Mouse (Mus musculus): ENCODE measurements at regions not wholly inside any gene's neighbourhood (a gene's known extent, or its start where the extent isn't known, plus 50 kb on each side); places are given as distances from the start of the nearest gene placed in this dataset.
A peak's percentile ranks its signal among the peaks of the same experiment; 100 is the strongest.

DNA sequence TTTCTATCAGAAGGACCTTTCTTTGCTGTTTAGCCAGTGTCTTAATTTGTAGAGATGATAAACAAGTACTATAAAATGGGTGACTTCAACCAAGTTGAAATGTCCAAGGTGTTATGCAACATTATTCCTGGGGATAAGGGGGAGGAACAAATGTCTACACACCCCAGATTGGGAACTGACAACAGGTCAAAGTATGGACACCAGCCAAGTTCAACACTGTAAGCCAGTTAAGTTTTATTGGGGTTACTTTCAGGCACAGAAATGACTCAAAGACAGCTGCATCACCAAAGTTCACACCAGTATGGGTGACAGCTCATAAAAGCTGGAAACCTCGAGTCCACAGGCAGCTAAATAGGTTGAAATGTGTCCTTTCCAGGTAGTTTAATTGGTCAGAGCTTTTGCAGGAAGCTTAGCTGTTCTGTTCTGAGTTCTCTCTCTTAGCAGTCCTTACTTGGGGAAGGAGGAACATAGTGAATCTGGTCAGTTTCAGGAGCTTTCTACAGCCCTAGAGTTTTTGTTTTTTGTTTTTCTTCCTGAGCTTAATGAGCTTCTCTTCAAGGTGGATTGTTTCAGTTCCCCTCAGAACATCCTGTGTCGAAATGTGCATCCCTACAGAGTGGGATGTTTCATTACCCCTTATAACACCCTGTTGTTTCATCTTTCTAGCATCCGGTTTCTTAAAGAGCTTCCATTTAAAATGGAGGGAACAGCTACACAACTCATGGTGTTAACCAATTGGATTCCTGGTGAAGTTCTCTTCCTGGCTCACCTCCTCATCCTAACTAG, 279.2 kb upstream of the Cdyl start:
- DNase-seq (ENCODE audit: extremely low spot score, low read depth, low spot score) = no peak

DNA sequence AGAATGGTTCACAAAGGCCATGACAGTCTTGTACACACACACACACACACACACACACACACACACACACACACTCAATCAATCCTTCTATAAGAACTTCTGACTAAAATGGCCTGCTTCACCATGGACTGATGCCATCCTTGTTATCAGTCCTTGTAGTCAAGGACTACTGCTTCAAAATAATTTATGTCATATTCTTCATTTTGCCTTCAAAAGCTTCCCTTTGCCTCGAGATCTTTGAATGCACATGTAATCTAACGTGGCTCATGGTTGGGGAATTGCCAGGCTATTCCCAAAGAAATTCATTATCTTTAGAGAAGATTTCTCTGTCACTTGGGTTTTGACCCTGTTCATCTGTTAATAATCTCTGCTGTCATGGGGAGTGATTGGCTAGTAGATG, 278.0 kb upstream of the Cdyl start:
- no peak for DNase-seq (ENCODE audit: extremely low spot score, low read depth, low spot score)

- DNase-seq (ENCODE audit: extremely low spot score, low read depth, low spot score) = no peak
Observed at GRCm38 (mm10) chr13:35383000-35383623, 276.5 kb upstream of the Cdyl start.

DNA sequence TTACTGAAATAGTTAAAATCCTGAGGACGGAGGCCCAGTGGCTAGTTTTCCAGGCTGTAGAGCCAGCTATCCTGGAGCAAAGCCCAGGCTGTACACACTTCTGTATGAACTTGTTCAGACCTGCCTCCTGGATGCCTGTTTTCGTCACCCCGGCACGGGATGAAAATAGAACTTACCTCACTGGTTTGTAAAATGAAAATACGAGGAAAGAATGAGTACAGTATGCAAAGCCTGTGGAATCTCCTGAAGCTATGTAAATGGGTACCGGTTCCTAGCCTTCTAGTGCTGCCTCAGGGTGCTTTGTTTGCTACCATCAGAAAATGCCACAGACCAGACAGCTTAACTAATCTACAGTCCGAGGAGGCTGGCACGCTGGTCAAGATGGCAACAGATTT, 276.0 kb upstream of the Cdyl start:
- no peak for DNase-seq (ENCODE audit: extremely low spot score, low read depth, low spot score)

DNA sequence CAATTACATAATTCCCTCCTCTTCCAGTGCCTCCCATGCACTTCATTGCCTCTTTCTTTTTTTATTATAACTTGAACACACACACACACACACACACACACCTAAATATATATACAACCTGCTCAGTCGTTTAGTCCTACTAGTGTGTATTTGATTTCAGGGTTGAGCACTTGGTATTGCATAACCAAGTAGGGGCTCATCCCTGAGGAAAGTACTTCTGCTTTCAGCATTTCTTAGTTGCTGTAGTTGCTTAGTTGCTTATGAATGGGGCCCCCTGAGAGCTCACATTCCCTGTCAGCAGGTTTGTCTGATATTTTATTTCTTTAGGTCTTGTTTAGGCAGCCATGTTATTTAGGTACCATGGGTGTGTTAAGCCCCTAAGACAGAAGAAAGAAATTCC, 271.3 kb upstream of the Cdyl start:
- no peak for DNase-seq (ENCODE audit: extremely low spot score, low read depth, low spot score)

- DNase-seq (ENCODE audit: extremely low spot score, low read depth, low spot score) = no peak
Observed at GRCm38 (mm10) chr13:35389781-35390525, 269.7 kb upstream of the Cdyl start.

- no peak for DNase-seq (ENCODE audit: extremely low spot score, low read depth, low spot score)
Observed at GRCm38 (mm10) chr13:35390526-35390880, 269.1 kb upstream of the Cdyl start.

DNA sequence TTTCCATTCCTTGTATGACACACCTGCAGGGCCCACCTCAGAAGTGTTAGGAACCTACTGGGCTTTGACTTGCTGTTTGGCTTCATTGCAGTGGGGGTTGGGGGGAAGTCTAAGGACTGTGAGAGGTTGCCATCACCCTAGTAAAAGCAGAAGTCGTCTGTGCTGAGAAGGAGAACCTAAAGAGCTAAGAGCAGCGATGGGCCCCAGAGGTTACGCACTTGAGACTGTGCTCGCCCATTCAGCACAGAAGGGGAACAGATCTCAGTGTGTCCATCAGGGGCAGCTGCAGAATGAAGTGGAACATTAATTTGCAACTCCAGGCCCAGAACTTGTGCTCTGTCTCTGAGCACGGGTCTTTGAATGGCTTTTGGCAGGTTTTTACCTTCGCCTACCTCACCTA, 267.5 kb upstream of the Cdyl start:
- DNase-seq (ENCODE audit: extremely low spot score, low read depth, low spot score) = no peak

- no peak for DNase-seq (ENCODE audit: extremely low spot score, low read depth, low spot score)
Observed at GRCm38 (mm10) chr13:35395192-35395591, 264.4 kb upstream of the Cdyl start.

DNA sequence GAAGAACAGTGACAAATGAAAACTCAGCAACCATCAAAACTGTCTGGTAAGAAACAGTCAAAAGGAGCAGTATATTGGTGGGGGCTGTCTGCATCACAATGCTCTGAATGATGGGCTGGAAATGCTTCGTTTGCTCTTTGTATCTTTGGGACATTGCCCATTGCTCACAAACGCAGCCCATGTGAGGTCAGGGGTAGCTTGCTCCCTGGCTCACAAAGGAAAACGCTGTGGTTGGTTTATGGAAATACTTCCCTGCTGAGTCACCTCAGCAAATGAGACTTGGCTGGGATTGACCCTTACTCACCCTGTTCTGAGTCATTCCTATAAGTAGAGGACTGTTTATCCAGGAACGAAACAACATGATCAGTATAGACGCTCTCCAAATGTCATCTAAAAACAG, 264.0 kb upstream of the Cdyl start:
- DNase-seq (ENCODE audit: extremely low spot score, low read depth, low spot score) = no peak

- no peak for DNase-seq (ENCODE audit: extremely low spot score, low read depth, low spot score)
Observed at GRCm38 (mm10) chr13:35397166-35397565, 262.5 kb upstream of the Cdyl start.

DNA sequence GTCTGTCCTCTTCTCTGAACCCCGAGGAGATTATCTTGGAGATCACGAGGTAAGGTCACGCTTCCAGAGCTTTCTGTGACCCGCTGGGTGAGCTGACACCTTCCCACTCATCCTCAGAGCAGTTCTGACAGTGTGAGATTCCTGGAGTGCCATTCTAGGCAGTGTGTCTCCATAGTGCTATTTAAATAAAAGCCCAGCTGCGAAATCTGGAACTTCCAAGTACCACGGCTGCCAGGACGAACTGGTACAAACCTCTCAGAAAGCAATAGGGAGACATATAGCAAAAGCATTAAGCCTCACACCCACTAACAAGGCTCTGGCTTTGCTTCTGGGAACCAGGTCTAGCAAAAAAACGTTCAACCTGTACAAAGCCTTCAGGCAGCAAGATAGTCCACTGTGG, 261.4 kb upstream of the Cdyl start:
- no peak for DNase-seq (ENCODE audit: extremely low spot score, low read depth, low spot score)

- no peak for DNase-seq (ENCODE audit: extremely low spot score, low read depth, low spot score)
Observed at GRCm38 (mm10) chr13:35402856-35403255, 256.8 kb upstream of the Cdyl start.

GRCm38 (mm10) chr13:35404428-35404827, 255.2 kb upstream of the Cdyl start:
- no peak for DNase-seq (ENCODE audit: extremely low spot score, low read depth, low spot score)

DNA sequence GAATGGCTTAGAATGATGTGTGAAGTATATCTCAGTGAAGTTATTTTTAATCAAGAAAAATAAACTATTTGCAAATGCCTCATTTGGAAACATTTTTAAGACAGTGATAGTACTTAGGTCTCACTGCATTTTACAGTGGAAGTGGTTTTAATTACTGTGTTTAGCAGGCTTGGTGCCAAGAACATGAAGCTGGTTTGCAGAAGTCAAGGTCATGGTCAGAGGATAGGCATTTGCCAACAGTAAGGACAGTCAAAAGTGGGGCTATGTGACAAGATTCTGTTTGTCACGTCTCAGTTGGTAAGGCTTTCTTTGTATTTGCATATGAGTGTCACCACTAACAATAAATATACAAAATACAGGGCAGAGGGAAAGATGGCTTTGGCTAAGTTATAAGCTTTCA, 254.2 kb upstream of the Cdyl start:
- DNase-seq (ENCODE audit: extremely low spot score, low read depth, low spot score) = no peak

GRCm38 (mm10) chr13:35417500-35417899, 242.1 kb upstream of the Cdyl start:
- DNase-seq (ENCODE audit: extremely low spot score, low read depth, low spot score) = no peak

GRCm38 (mm10) chr13:35420076-35420475, 239.6 kb upstream of the Cdyl start:
- DNase-seq (ENCODE audit: extremely low spot score, low read depth, low spot score) = peak; percentile 0

- DNase-seq (ENCODE audit: extremely low spot score, low read depth, low spot score) = no peak
Observed at GRCm38 (mm10) chr13:35426061-35426460, 233.6 kb upstream of the Cdyl start.

- no peak for DNase-seq (ENCODE audit: extremely low spot score, low read depth, low spot score)
Observed at GRCm38 (mm10) chr13:35435173-35435572, 224.5 kb upstream of the Cdyl start.

DNA sequence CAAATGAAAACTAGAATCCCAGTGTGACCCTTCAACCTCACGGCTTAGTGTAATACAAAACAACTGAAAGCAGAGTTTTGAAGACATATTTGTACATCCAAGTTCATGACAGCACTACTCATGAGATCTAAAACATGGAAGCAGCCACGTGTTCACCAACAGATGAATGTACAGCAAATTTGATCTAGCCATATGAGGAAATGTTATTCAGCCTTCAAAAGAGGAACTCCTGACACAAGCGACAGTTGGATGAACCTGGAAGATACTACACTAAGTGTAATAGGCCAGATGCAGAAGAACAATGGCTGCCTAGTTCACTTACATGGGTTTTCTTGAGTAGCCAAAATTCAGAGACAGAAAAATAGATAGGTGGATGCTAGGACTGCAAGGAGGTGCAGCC, 212.0 kb upstream of the Cdyl start:
- DNase-seq (ENCODE audit: extremely low spot score, low read depth, low spot score) = no peak

DNA sequence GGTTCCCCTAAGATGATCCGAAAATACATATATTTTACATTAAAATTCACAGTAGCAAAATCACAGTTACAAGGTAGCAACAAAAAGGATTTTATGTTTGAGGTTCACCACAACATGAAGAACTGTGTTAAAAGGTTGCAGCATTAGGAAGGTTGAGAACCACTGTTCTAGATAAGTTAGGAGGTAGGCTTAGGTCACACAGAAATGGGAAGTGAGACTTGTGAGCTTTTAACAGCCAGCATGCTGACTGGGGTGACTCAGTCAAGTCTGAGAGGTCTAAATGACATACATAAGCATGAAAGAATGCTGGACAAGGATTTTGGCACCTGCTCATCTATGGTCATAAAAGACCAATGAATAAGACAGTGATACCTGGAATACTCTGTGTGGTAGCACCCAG, 207.2 kb upstream of the Cdyl start:
- no peak for DNase-seq (ENCODE audit: extremely low spot score, low read depth, low spot score)

DNA sequence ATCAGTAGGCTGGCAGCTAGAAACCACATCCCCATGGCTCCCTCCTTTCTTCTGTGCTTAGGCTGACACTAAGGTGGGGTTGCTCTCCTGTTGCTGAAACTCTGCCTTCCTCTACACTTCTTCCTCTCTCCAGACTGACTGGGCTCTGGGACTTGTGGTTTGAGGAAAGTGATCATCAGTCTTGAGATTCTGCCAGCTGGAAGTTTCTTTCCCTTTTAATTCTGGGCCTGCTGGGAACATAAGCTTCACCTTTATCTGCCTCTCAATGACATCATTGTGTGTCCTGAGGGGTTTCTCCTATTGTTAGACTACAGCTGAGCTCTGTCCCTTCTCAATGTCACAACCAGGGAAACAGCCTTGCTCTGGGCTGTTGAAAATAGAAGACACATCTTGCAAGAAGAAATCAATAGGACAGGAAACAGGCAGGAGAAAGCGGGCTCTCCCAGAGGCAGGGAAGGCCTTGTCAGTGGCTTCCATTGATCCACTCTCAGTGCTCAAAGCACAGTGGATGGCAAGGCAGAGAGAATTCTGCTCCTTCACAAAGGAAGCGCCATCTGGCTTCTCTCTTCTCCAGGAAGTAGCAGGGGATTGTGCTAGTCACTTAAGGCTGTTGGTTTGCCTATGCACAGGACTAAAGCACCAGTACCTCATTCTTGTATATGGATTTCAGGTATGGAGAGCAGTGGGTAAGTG, 206.3 kb upstream of the Cdyl start:
- no peak for DNase-seq (ENCODE audit: extremely low spot score, low read depth, low spot score)

Data from hindlimb bud, embryonic 11.5 days (tissue).